Mouse (Mus musculus) forebrain, embryonic 11.5 days (tissue): ENCODE data around the gene Tubgcp2. TPM values are rescaled to one million over a fixed set of nuclear protein-coding genes. Genes with fewer than 3 reads are reported as not detected.

Experiments
- ATAC-seq: fragments of 200-750 bp; cut with Nextera tagmentation; replicated peaks from 2 replicates; pipeline ENCODE4 v1.8.0; 2017; ENCODE audit warnings: moderate TSS enrichment; ENCODE audit not compliant: low FRiP score
- DNase-seq: peaks from one replicate; pipeline ENCODE4 v3.0.0-alpha.2; 2017; ENCODE audit warnings: low spot score
- H3K27ac ChIP-seq: fragments of 300-500 bp; sonication (generic); 2 replicates; pipeline ENCODE4 v1.5.1; 2014; ENCODE audit warnings: low read depth, low read length
- H3K27me3 ChIP-seq: fragments of 300-500 bp; sonication (generic); 2 replicates; pipeline ENCODE4 v1.6.1; 2014; ENCODE audit warnings: mild to moderate bottlenecking, low read length, mixed read lengths; ENCODE audit not compliant: control insufficient read depth, insufficient read depth
- H3K36me3 ChIP-seq: fragments of 300-500 bp; sonication (generic); 2 replicates; pipeline ENCODE4 v1.6.1; 2014; ENCODE audit warnings: mild to moderate bottlenecking, low read length, moderate library complexity, mixed read lengths; ENCODE audit not compliant: control insufficient read depth, insufficient read depth
- H3K4me1 ChIP-seq: fragments of 300-500 bp; sonication (generic); replicated peaks from 2 replicates; pipeline ENCODE4 v1.6.1; 2014; ENCODE audit warnings: low read length, mixed read lengths; ENCODE audit not compliant: control insufficient read depth, insufficient read depth
- H3K4me2 ChIP-seq: fragments of 300-500 bp; sonication (generic); 2 replicates; pipeline ENCODE4 v1.6.1; 2014; ENCODE audit warnings: low read depth, mild to moderate bottlenecking, low read length, moderate library complexity, mixed read lengths; ENCODE audit not compliant: severe bottlenecking
- H3K4me3 ChIP-seq: fragments of 300-500 bp; sonication (generic); 2 replicates; pipeline ENCODE4 v1.5.1; 2014; ENCODE audit warnings: low read depth, low read length
- H3K9ac ChIP-seq: fragments of 300-500 bp; sonication (generic); 2 replicates; pipeline ENCODE4 v1.6.1; 2014; ENCODE audit warnings: low read length
- H3K9me3 ChIP-seq: fragments of 300-500 bp; sonication (generic); 2 replicates; pipeline ENCODE4 v1.6.1; 2016; ENCODE audit warnings: low read length, mixed read lengths; ENCODE audit not compliant: control insufficient read depth
- WGBS: fragments of 180-500 bp; shearing (Covaris S2); extraction: QIAGEN DNeasy Blood & Tissue Kit; methylation state at CpG from one replicate; pipeline ENCODE4 v1.1.7; 2014; 5-methylcytosine and 5-hydroxymethylcytosine counted together
- polyA plus RNA-seq: library from polyadenylated mRNA; unstranded; fragments of >200 nt; fragmentation: Nextera tagmentation; extraction: Ambion mirVana; gene quantifications from 2 replicates; pipeline ENCODE4 v1.2.1, GENCODE M21; 2014

Tubgcp2 gene
- polyA plus RNA-seq, 1 experiment from 2014 or later: 75.6 TPM

GRCm38 (mm10) chr7:140067397-140067796, 30.9 kb upstream of the Tubgcp2 start:
- Histone ChIP-seq H3K4me2 (no peak overlapping the region), H3K4me3 (no peak overlapping the region), H3K9me3 (no peaks in the 10 kb centered on the region), H3K36me3 (no peaks in the 10 kb centered on the region), H3K27me3 (peaks cover 37% of the 10 kb centered on the region), H3K9ac (no peak overlapping the region), H3K27ac (no peak overlapping the region), H3K4me1 (no peaks in the 10 kb centered on the region; the same call in 1 of the 2 replicates)
- 75% methylated on average over 6 of the region's 6 CpGs for WGBS
- ATAC-seq (no peak), DNase-seq (no peak)

- Histone ChIP-seq H3K4me2 (no peak overlapping the region), H3K9me3 (no peaks in the 10 kb centered on the region), H3K27ac (no peak overlapping the region), H3K27me3 (peaks cover 44% of the 10 kb centered on the region), H3K9ac (no peak overlapping the region), H3K36me3 (no peaks in the 10 kb centered on the region), H3K4me3 (no peak overlapping the region), H3K4me1 (peaks cover 20% of the 10 kb centered on the region)
- WGBS: 15% methylated on average over 7 of the region's 7 CpGs
- DNase-seq (peak; percentile 86), ATAC-seq (no peak)
Observed at GRCm38 (mm10) chr7:140063092-140063491, 26.6 kb upstream of the Tubgcp2 start.

- H3K27me3 ChIP-seq: peaks cover 44% of the 10 kb centered on the region
- H3K4me2 ChIP-seq: no peak overlapping the region
- peaks cover 22% of the 10 kb centered on the region for H3K4me1 ChIP-seq
- H3K36me3 ChIP-seq: no peaks in the 10 kb centered on the region
- no peak overlapping the region for H3K27ac ChIP-seq
- no peak overlapping the region for H3K9ac ChIP-seq
- 7% methylated on average over 11 of the region's 11 CpGs for WGBS
- no peaks in the 10 kb centered on the region for H3K9me3 ChIP-seq
- peak; percentile 76 for DNase-seq
- no peak overlapping the region for H3K4me3 ChIP-seq
- 0 out of 2 replicates have a peak, but pooled peaks have one; percentile 6 for ATAC-seq
Observed at GRCm38 (mm10) chr7:140062307-140062706, 25.8 kb upstream of the Tubgcp2 start.

GRCm38 (mm10) chr7:140061832-140062130, 25.3 kb upstream of the Tubgcp2 start:
- Histone ChIP-seq H3K4me2 (peak overlapping the region; percentile 61), H3K27me3 (peaks cover 49% of the 10 kb centered on the region), H3K36me3 (no peaks in the 10 kb centered on the region), H3K4me1 (peaks cover 23% of the 10 kb centered on the region), H3K4me3 (peak overlapping the region; percentile 25), H3K9me3 (no peaks in the 10 kb centered on the region), H3K9ac (peak overlapping the region; percentile 10; the same call in 1 of the 2 replicates), H3K27ac (no peak overlapping the region)
- no peak for DNase-seq
- no peak; the same call in 1 of the 2 replicates for ATAC-seq
- 0% methylated on average over 6 of the region's 6 CpGs for WGBS

GRCm38 (mm10) chr7:140060936-140061831, 24.7 kb upstream of the Tubgcp2 start:
- WGBS: under 1% methylated on average over 46 of the region's 47 CpGs
- peak; percentile 65 for ATAC-seq
- Histone ChIP-seq H3K27me3 (peaks cover 49% of the 10 kb centered on the region), H3K9ac (peak overlapping the region; percentile 51; the same call in 1 of the 2 replicates), H3K27ac (peak overlapping the region; percentile 76), H3K36me3 (no peaks in the 10 kb centered on the region), H3K4me2 (peak overlapping the region; percentile 61), H3K4me1 (peaks cover 23% of the 10 kb centered on the region), H3K4me3 (peak overlapping the region; percentile 25), H3K9me3 (no peaks in the 10 kb centered on the region)
- DNase-seq: peak; percentile 93

GRCm38 (mm10) chr7:140059601-140060000, 23.1 kb upstream of the Tubgcp2 start:
- Histone ChIP-seq H3K27me3 (peaks cover 55% of the 10 kb centered on the region), H3K4me2 (no peak overlapping the region), H3K4me1 (peaks cover 23% of the 10 kb centered on the region), H3K9ac (no peak overlapping the region), H3K9me3 (no peaks in the 10 kb centered on the region), H3K27ac (no peak overlapping the region), H3K36me3 (no peaks in the 10 kb centered on the region), H3K4me3 (no peak overlapping the region)
- ATAC-seq (no peak), DNase-seq (peak; percentile 63)
- 6% methylated on average over 4 of the region's 4 CpGs for WGBS

- Histone ChIP-seq H3K4me3 (peak overlapping the region; percentile 31), H3K9me3 (no peaks in the 10 kb centered on the region), H3K4me1 (peaks cover 23% of the 10 kb centered on the region), H3K27ac (peak overlapping the region; percentile 52), H3K27me3 (peaks cover 54% of the 10 kb centered on the region), H3K4me2 (peak overlapping the region; percentile 64), H3K9ac (peak overlapping the region; percentile 54), H3K36me3 (no peaks in the 10 kb centered on the region)
- ATAC-seq (no peak), DNase-seq (no peak)
- 8% methylated on average over 7 of the region's 7 CpGs for WGBS
Observed at GRCm38 (mm10) chr7:140058528-140058927, 22.1 kb upstream of the Tubgcp2 start.

- ATAC-seq (peak; percentile 80), DNase-seq (peak; percentile 94)
- Histone ChIP-seq H3K4me2 (peak overlapping the region; percentile 64), H3K9ac (peak overlapping the region; percentile 54), H3K27ac (peak overlapping the region; percentile 52), H3K36me3 (no peaks in the 10 kb centered on the region), H3K4me1 (peaks cover 23% of the 10 kb centered on the region), H3K9me3 (no peaks in the 10 kb centered on the region), H3K4me3 (peak overlapping the region; percentile 31), H3K27me3 (peaks cover 57% of the 10 kb centered on the region)
- WGBS: 2% methylated on average over 53 of the region's 53 CpGs
Observed at GRCm38 (mm10) chr7:140057413-140058407, 21.2 kb upstream of the Tubgcp2 start.
